Mouse (Mus musculus): ENCODE measurements around the gene Clcn2. TPM values are rescaled to one million over a fixed set of nuclear protein-coding genes. Genes with fewer than 3 reads are reported as not detected.
A peak's percentile ranks its signal among the peaks of the same experiment; 100 is the strongest.

Gene Clcn2
- polyA plus RNA-seq (2015; fragmentation: Nextera tagmentation; extraction: Ambion mirVana): 22.3 and 25.4 TPM in 2 replicates

DNA sequence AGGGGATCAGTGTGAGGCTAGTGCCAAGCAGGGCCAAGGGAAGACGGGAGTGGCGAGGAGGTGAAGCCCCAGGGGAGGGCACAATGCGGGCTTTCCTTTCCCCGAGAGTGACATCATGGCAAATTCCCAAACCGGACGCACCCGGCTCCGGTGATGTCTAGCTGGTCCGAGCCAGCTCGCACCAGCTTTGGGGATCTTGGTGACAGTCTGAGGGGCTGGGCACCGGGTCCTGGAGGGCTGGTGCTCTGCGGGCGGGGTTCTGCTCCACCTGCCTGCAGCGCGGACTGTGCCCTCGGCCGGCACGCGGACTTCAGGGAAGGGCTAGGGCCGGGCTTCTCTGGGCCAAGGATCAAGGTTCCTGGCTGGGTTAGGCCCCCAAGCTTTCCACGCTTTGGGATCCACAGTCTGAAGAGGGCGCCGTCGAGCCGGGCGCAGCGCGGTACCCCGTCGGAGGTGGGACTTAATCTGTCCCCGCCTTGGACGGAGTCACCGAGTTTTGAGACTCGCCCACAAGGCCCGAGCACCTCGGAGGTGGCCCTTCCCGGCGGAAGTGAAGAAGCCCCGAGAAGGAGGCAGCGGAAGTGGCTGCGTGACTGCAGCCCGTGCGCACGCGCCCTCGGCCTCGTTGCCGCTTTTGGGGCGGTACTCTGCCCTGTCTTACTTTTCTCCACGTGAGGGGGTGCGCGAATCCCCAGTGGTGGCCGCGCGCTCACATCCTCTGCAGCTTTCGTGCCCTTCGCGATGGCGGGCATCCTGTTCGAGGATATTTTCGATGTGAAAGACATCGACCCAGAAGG, at the start of gene Clcn2, which contains the start of gene Polr2h:
Gene Clcn2 (minus strand): TSS at position 566 of the 797 bp plus-strand sequence.
Gene Polr2h (plus strand): TSS at position 485 of the 797 bp plus-strand sequence.
- H3K9ac ChIP-seq (ENCODE audit: low read depth, low read length): peak within 1 kb of the TSS; percentile 85
- H3K4me2 ChIP-seq (ENCODE audit: low read length): peak within 1 kb of the TSS; percentile 95
- peak within 1 kb of the TSS; percentile 95 for H3K27ac ChIP-seq (ENCODE audit: low read length)
- peak; percentile 82 for ATAC-seq
- H3K4me3 ChIP-seq (ENCODE audit: low read depth, low read length): peak within 1 kb of the TSS; percentile 69
- H3K9me3 ChIP-seq (replicated peaks; ENCODE audit: control insufficient read depth, low read length, poor library complexity, severe bottlenecking): no peaks in the 10 kb centered on the region
- peaks cover 28% of the 10 kb centered on the region for H3K4me1 ChIP-seq (ENCODE audit: control insufficient read depth, insufficient read depth, low read length)
- H3K36me3 ChIP-seq (ENCODE audit: control insufficient read depth, insufficient read depth, low read length): peaks cover 5% of the 10 kb centered on the region
- under 1% methylated on average over 61 of the region's 62 CpGs for WGBS
- no peaks in the 10 kb centered on the region for H3K27me3 ChIP-seq (ENCODE audit: control insufficient read depth, insufficient read depth, low read depth, low read length)

DNA sequence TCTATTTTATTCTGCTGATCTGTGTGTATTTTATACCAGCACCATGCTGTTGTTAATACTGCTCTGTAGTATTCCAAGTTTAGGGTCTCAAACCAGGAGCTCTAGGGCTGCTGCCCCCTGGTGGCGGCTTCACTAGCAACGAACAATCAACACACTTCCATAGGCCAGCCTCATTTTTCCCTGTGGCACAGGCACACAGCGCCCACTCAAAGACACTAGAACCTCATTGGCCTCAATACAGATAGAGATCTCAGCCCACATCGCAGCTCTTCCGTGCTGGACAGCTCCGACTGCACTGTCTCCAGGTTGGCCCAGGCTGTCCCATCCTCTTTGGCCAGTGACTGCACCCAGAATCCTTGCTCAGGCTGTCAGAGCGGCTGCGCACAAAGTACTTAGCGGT, 47.7 kb upstream of the Clcn2 start:
- Histone ChIP-seq H3K36me3 (ENCODE audit: control insufficient read depth, insufficient read depth, low read length) (no peaks in the 10 kb centered on the region), H3K4me1 (ENCODE audit: control insufficient read depth, insufficient read depth, low read length) (no peaks in the 10 kb centered on the region), H3K4me2 (ENCODE audit: low read length) (no peak overlapping the region), H3K27me3 (ENCODE audit: control insufficient read depth, insufficient read depth, low read depth, low read length) (no peaks in the 10 kb centered on the region), H3K4me3 (ENCODE audit: low read depth, low read length) (no peak overlapping the region), H3K9me3 (replicated peaks; ENCODE audit: control insufficient read depth, low read length, poor library complexity, severe bottlenecking) (no peaks in the 10 kb centered on the region), H3K9ac (ENCODE audit: low read depth, low read length) (no peak overlapping the region), H3K27ac (ENCODE audit: low read length) (no peak overlapping the region)
- ATAC-seq: no peak
- 52% methylated on average over 9 of the region's 9 CpGs for WGBS

DNA sequence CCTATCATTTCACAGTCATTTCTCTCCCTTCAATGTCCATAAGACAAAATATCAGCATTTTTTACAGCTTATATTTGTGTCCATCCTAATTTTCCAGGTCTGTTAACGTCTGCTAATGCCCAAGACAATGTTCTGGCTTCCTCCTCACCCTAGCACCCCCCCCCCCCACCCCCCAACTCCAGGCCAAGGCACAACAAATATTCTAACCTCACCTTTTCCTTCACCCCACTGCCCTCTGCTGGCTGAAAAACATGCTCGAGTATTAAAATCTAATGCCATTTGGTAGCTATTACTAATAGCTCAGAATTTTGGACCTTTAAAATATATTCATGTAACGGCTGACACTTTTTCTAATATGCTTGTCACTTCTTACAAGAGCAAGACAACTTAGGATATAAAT, 44.1 kb upstream of the Clcn2 start:
- H3K4me2 ChIP-seq (ENCODE audit: low read length): no peak overlapping the region
- H3K4me1 ChIP-seq (ENCODE audit: control insufficient read depth, insufficient read depth, low read length): no peaks in the 10 kb centered on the region
- H3K4me3 ChIP-seq (ENCODE audit: low read depth, low read length): no peak overlapping the region
- H3K36me3 ChIP-seq (ENCODE audit: control insufficient read depth, insufficient read depth, low read length): no peaks in the 10 kb centered on the region
- H3K27ac ChIP-seq (ENCODE audit: low read length): no peak overlapping the region
- H3K27me3 ChIP-seq (ENCODE audit: control insufficient read depth, insufficient read depth, low read depth, low read length): no peaks in the 10 kb centered on the region
- no peak for ATAC-seq
- 12% methylated on average over 3 of the region's 3 CpGs for WGBS
- no peak overlapping the region for H3K9ac ChIP-seq (ENCODE audit: low read depth, low read length)
- no peaks in the 10 kb centered on the region for H3K9me3 ChIP-seq (replicated peaks; ENCODE audit: control insufficient read depth, low read length, poor library complexity, severe bottlenecking)

DNA sequence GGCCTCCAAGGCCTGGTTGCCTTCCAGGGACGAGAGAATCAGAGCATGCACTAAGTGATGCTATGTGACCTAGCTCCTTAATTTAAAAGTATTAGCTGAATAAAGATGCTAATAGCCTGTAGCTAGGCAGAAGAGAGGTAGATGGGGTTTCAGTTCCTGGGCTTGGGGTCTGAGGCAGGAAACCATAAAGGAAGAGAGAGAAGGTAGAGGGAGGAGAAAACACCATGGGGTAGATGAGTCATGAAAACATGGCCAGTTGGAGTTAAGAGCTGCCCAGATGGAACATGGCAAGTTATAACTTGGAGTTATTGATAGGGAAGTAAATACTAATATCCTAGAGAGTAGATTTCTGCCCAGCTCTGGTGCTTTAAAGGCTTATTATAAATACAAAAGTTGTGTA, 39.8 kb upstream of the Clcn2 start:
- H3K4me3 ChIP-seq (ENCODE audit: low read depth, low read length): no peak overlapping the region
- H3K4me2 ChIP-seq (ENCODE audit: low read length): no peak overlapping the region
- no peak overlapping the region for H3K9ac ChIP-seq (ENCODE audit: low read depth, low read length)
- no peak overlapping the region for H3K27ac ChIP-seq (ENCODE audit: low read length)
- no peaks in the 10 kb centered on the region for H3K4me1 ChIP-seq (ENCODE audit: control insufficient read depth, insufficient read depth, low read length)
- no peak for ATAC-seq
- no peaks in the 10 kb centered on the region for H3K27me3 ChIP-seq (ENCODE audit: control insufficient read depth, insufficient read depth, low read depth, low read length)
- H3K36me3 ChIP-seq (ENCODE audit: control insufficient read depth, insufficient read depth, low read length): no peaks in the 10 kb centered on the region
- no peaks in the 10 kb centered on the region for H3K9me3 ChIP-seq (replicated peaks; ENCODE audit: control insufficient read depth, low read length, poor library complexity, severe bottlenecking)
- WGBS: 84% methylated on average over 1 of the region's 1 CpGs

DNA sequence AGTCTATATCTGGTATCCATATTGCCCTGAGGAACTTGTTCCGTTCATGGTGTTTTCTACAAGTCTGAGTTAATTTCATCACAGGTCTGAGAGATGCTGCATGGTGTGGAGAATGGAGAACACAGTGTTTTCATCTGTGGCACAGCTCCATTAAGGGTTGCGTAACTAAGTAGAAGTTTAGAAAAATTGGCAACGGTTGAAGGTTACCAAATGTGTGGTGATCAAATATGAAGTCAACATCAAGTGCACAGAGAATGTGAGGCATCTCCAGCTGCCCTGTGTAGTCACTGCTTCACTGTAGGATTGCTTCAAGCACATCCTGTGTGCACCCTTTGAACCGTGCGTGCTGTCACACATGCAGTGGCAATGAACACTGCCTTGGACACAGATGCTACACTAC, 38.5 kb upstream of the Clcn2 start:
- Histone ChIP-seq H3K4me1 (ENCODE audit: control insufficient read depth, insufficient read depth, low read length) (no peaks in the 10 kb centered on the region), H3K9ac (ENCODE audit: low read depth, low read length) (no peak overlapping the region), H3K36me3 (ENCODE audit: control insufficient read depth, insufficient read depth, low read length) (no peaks in the 10 kb centered on the region), H3K4me2 (ENCODE audit: low read length) (no peak overlapping the region), H3K27ac (ENCODE audit: low read length) (no peak overlapping the region), H3K9me3 (replicated peaks; ENCODE audit: control insufficient read depth, low read length, poor library complexity, severe bottlenecking) (no peaks in the 10 kb centered on the region), H3K27me3 (ENCODE audit: control insufficient read depth, insufficient read depth, low read depth, low read length) (no peaks in the 10 kb centered on the region), H3K4me3 (ENCODE audit: low read depth, low read length) (no peak overlapping the region)
- 96% methylated on average over 5 of the region's 5 CpGs for WGBS
- no peak for ATAC-seq

DNA sequence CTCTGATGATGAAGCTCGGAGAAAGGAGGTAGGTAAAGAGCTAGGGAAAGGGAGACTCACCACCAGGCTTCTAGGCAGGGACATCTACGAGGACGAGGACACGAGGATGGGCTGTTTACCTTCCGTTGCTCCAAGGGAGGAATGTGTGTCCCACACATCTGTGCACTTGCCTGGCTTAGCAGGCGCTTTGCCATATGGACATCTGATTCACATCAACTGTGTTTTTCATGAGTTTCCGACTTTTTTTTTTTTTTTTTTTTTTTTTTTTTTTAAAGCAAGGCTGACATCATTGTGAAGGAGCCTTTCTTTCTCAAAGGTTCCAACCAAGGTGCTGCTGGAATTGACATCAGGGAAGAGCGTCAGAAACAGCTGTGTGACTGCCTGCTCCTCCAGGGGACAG, 33.0 kb upstream of the Clcn2 start:
- H3K4me3 ChIP-seq (ENCODE audit: low read depth, low read length): no peak overlapping the region
- no peaks in the 10 kb centered on the region for H3K9me3 ChIP-seq (replicated peaks; ENCODE audit: control insufficient read depth, low read length, poor library complexity, severe bottlenecking)
- H3K4me2 ChIP-seq (ENCODE audit: low read length): no peak overlapping the region
- no peaks in the 10 kb centered on the region for H3K4me1 ChIP-seq (ENCODE audit: control insufficient read depth, insufficient read depth, low read length)
- H3K36me3 ChIP-seq (ENCODE audit: control insufficient read depth, insufficient read depth, low read length): no peaks in the 10 kb centered on the region
- no peak for ATAC-seq
- H3K9ac ChIP-seq (ENCODE audit: low read depth, low read length): no peak overlapping the region
- H3K27me3 ChIP-seq (ENCODE audit: control insufficient read depth, insufficient read depth, low read depth, low read length): no peaks in the 10 kb centered on the region
- H3K27ac ChIP-seq (ENCODE audit: low read length): no peak overlapping the region
- 75% methylated on average over 8 of the region's 8 CpGs for WGBS

DNA sequence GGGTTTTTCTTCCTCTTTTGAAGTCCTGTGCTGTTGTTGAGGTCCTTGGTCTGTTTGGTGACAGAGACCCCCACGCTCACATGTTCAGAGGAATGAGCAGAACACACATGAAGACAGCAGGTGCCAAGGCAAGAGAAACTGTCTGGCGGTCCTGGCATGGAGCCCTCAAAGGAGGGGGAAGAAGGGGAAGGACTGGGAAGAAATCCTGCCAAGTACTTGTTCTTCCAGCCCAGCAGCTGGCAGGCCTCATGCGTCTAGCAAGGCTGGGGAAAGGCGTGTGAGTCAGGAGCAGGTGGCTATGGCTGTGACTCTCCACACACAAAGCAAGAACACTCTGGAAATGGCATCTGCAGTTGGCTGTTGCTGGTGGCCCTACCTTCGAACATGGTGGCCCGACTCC, 29.1 kb upstream of the Clcn2 start:
- H3K9ac ChIP-seq (ENCODE audit: low read depth, low read length): no peak overlapping the region
- 70% methylated on average over 6 of the region's 6 CpGs for WGBS
- no peak overlapping the region for H3K27ac ChIP-seq (ENCODE audit: low read length)
- H3K36me3 ChIP-seq (ENCODE audit: control insufficient read depth, insufficient read depth, low read length): no peaks in the 10 kb centered on the region
- no peak overlapping the region for H3K4me3 ChIP-seq (ENCODE audit: low read depth, low read length)
- H3K27me3 ChIP-seq (ENCODE audit: control insufficient read depth, insufficient read depth, low read depth, low read length): no peaks in the 10 kb centered on the region
- no peaks in the 10 kb centered on the region for H3K9me3 ChIP-seq (replicated peaks; ENCODE audit: control insufficient read depth, low read length, poor library complexity, severe bottlenecking)
- H3K4me1 ChIP-seq (ENCODE audit: control insufficient read depth, insufficient read depth, low read length): no peaks in the 10 kb centered on the region
- no peak for ATAC-seq
- no peak overlapping the region for H3K4me2 ChIP-seq (ENCODE audit: low read length)

DNA sequence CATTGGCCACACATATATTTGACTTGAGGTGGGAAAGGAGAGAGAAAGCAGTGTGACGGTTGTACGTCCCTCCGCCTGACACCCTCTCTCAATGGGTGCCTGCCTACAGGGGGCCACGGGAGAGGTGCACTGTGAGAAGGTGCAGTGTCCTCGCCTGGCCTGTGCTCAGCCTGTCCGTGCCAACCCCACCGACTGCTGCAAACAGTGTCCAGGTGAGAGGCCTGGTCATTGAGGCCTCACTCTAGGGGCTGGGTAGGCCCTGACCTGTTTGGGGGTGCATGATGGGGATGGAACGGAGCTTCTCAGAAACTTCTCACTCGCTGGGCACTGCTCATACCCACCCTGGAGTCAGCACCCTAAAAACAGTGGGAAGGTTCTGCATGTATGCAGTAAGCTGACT, 22.3 kb upstream of the Clcn2 start:
- no peaks in the 10 kb centered on the region for H3K9me3 ChIP-seq (replicated peaks; ENCODE audit: control insufficient read depth, low read length, poor library complexity, severe bottlenecking)
- H3K9ac ChIP-seq (ENCODE audit: low read depth, low read length): no peak overlapping the region
- no peak overlapping the region for H3K27ac ChIP-seq (ENCODE audit: low read length)
- ATAC-seq: no peak
- H3K27me3 ChIP-seq (ENCODE audit: control insufficient read depth, insufficient read depth, low read depth, low read length): peaks cover 6% of the 10 kb centered on the region
- no peak overlapping the region for H3K4me2 ChIP-seq (ENCODE audit: low read length)
- H3K36me3 ChIP-seq (ENCODE audit: control insufficient read depth, insufficient read depth, low read length): 0 out of 2 replicates have a peak, but pooled peaks cover 3% of the 10 kb centered on the region
- no peaks in the 10 kb centered on the region for H3K4me1 ChIP-seq (ENCODE audit: control insufficient read depth, insufficient read depth, low read length)
- WGBS: 93% methylated on average over 9 of the region's 9 CpGs
- H3K4me3 ChIP-seq (ENCODE audit: low read depth, low read length): no peak overlapping the region

DNA sequence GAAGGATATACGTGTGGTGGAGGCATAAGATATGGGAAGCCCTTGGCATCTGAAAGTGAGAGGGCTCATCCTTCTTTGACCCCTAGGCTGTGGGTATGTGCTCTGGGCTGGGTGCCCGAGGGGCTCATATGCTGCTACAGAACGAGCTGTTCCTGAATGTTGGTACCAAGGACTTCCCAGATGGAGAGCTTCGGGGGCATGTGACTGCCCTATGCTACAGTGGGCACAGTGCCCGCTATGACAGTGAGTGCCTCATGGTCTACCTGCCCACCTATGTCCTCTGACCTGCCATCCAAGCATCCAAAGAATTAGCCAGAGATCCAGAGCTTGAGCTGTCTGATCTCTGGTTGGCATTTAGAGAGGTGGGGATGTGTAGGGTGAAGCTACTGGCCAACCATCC, 19.3 kb upstream of the Clcn2 start:
- Histone ChIP-seq H3K27me3 (ENCODE audit: control insufficient read depth, insufficient read depth, low read depth, low read length) (peaks cover 13% of the 10 kb centered on the region), H3K27ac (ENCODE audit: low read length) (no peak overlapping the region), H3K4me3 (ENCODE audit: low read depth, low read length) (no peak overlapping the region), H3K4me1 (ENCODE audit: control insufficient read depth, insufficient read depth, low read length) (peaks cover 14% of the 10 kb centered on the region), H3K4me2 (ENCODE audit: low read length) (no peak overlapping the region), H3K9ac (ENCODE audit: low read depth, low read length) (no peak overlapping the region), H3K36me3 (ENCODE audit: control insufficient read depth, insufficient read depth, low read length) (0 out of 2 replicates have a peak, but pooled peaks cover 3% of the 10 kb centered on the region), H3K9me3 (replicated peaks; ENCODE audit: control insufficient read depth, low read length, poor library complexity, severe bottlenecking) (no peaks in the 10 kb centered on the region)
- no peak for ATAC-seq
- 91% methylated on average over 5 of the region's 5 CpGs for WGBS
